Mouse (Mus musculus) cortical plate, adult 2 months (tissue): ENCODE results near the gene Ankdd1a.

ENCODE experiments used
- CTCF ChIP-seq: fragments of 200-500 bp; IDR thresholded peaks from 2 replicates; pipeline ENCODE4 v1.5.1; 2011; ENCODE audit warnings: mild to moderate bottlenecking, control low read depth, low read length; ENCODE audit not compliant: insufficient read depth; ENCODE audit errors: extremely low read depth
- POLR2A ChIP-seq: fragments of 200-500 bp; IDR thresholded peaks from 2 replicates; pipeline ENCODE4 v1.6.1; 2011; ENCODE audit warnings: mild to moderate bottlenecking, low read length, control low read depth; ENCODE audit not compliant: insufficient read depth; ENCODE audit errors: extremely low read depth

DNA sequence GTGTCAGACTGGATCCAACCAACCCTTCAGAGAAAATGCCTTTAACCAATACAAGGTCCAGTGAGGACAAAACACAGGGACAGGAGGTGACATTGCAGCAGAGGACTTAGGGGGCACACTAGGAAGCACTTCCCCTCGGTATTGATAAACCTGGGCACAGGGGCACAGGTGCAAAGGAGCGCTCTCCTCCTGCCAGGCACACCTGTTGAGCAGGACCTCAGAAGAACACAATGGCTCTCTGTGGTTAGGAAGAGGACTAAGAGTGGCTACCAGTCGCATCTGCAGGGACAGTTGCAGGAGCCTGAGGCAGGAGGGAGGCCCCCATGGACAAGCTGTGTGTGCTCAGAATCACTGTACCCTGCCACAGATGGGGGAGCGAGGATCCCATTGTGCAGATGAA is 16.5 kb upstream of the Ankdd1a start:
- TF ChIP-seq POLR2A: no peak
- no peak for TF ChIP-seq CTCF
